Mouse (Mus musculus) lung, adult 18-20 months (tissue): ENCODE results near the gene Ccnjl.

ENCODE experiments used
- DNase-seq, 2 experiments: peaks; one replicate each; pipeline ENCODE4 v3.0.0; 2022; ENCODE audit warnings: mixed read lengths in 2 of 2

Gene Ccnjl

DNA sequence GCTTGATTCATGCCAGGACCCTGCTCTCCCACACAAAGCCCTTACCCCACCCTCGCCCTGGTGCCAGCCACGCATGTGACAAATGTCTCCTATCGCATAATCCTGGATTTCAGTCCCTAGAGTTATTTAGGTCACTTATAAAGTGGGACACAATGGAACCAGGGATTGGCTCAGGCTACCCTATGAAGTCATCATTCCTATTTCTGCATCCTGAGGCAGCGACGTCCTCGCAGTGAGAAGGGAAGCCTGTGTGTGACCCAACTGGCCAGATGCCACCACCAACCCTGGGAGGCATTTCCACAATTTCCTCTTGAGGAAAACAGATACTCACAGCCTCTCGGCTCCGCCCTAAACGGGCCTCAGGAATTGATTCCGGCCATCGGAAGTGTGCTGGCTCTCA is 41.0 kb downstream of the Ccnjl start:
- DNase-seq = peak; percentile 90 to 92

DNA sequence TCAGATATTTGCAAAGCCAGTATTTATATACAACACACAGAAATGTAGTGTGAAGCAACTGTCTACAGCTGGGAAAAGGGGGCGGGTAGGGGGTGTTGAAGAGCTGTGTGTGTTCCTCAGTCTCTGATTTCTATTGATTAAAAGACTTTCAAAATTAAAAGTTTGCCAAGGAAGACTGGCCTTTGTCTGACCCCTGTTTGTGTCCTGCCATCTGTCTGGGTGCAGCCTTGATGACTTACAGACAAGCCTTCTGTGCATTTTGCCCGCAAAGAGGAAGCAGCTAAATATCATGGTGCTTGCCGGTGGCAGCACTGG is 46.4 kb downstream of the Ccnjl start:
- DNase-seq = no peak

DNA sequence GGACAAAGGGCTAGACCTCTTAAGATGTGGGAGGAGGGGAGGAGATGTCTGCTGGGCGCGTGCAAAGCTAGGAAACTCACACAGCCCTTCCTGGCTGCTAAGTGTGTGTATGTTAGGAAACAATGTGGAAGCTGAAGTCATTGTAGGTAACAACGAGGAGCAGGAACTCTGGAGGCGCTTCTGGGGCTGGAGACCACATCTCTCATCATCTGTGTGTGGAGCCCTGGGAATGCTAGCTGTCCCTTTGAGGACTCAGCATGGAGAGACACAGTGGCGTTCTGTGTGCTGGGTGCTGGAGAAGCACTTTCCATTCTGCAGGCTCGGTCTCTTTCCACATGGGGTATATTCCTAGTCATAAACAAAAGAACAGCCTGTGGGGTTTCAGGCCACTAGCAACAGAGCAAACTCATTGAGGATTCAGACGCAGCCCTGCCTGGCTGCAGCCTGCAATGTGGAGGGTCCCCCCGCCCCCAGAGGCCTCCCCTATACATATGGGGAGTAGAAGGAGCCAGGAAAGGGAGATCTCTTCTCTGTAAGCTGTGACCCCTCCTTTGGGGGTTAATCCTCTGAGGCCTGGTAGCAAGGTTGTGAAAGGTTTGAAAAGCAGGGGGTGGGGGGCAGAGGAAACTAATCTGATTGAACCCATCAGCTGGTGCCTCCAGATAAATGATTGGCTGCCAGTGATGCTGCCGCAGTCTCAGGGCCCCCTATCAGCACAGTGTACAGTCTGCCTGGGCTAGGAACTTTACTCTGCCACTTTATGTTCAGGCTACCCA is 47.0 kb downstream of the Ccnjl start:
- peak in 1 of 2 experiments; percentile 36 for DNase-seq

DNA sequence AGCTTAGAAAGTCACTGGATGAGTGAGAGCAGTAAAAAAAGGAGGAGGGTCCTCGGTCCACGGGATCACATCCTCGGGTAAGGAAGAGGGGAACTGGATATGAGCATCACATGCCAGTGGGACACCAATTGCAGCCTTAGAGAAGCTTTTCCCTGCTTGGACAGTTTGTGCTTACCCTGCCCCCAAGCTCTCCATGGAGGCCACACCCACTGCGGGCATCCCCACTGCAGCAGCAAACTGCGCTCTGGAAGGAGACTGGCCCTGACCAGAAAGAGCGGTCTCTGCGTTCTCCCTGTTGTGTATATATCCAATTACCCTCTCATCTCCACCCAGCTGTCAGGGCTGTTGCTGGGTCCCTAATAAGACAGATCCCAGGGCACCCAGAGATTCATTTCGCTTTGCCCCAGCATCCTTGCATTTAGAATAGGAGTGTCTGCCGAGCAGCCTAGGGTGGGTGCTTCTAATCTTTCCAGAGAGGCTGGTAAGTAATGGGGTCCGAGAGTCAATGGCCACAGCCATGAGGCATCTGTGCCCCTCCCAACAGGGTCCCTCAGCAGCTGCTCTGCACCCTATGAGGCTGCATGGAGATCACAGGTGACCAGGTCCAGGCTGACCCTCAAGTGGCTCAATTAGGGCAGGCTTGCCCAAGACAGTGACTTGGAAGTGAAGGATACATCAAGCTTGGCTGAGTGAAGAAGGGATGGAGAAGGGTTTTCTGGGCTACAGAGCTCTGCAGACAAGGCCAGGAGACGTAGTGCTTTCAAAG is 49.3 kb downstream of the Ccnjl start:
- no peak for DNase-seq

DNA sequence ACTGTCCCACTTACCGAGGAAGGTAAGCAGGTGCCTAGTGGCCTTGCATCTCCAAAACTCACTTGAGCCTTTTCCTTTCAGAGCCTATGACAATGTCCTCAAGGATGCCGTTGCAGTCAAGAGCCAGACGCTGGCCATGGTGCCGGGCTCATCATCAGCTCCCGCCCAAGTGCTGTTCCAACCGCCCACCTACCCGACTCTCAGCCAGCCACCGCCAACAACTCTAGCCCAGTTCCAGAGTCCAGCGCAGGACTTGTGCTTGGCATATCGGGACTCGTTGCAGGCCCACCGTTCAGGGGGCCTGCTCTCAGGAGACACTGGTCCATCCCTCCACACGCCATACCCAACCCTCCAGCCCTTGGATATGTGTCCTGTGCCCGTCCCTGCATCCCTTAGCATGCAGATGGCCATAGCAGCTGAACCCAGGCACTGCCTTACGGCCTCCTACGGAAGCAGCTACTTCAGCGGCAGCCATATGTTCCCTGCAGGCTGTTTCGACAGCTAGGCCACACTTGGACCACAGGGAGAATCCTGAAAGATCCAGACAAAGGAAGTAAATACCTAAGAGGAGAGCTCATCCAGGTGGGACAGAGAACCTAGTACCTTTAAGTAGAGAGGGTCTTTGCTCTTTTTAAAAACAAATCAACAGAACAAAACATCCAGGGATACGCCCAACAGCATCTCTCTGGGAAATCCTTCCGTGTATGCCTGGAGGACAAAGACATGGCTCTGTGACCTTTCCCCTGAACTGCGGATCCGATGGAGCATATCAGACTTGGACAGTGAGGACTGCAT is 56.8 kb downstream of the Ccnjl start:
- no peak for DNase-seq

DNA sequence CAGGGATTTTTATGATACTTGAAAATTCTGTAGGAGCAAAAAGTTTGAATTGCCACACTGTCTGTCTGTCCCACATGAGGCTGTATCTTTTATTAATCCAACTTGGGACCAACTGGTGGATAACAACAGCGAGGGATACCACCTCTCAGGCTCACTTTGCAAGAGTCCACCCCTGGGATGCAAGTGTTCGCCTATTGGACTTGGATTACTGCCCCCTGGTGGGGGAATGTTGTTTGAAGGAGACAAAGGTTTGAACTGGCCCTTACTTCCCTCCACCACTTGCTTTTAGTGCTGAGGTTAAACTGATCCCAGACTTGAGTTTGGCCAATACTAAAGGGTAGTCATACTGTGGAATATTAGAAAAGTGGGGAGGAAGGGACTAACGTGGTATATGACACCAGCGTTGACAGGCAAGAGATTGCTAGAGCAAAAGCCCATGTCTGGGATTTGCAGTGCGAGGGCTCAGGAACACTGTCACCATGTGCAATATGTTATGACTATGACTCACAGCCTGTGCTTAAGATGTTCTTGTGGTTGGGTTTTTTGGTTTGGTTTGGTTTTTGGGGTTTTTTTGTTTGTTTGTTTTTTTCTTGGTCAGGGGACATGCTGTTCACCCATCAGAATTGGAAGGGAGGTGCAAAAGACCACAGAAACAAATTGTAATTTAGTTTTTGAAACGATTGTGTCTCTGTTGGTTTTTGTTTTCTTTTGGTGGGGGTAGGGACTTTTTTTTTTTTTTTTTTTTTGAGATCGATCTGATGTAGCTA is 57.9 kb downstream of the Ccnjl start, which contains the start of gene 4933415A04Rik:
TSS of gene 4933415A04Rik (plus strand) at position 717 of the 767 bp plus-strand sequence.
- peak; percentile 52 to 70 for DNase-seq

DNA sequence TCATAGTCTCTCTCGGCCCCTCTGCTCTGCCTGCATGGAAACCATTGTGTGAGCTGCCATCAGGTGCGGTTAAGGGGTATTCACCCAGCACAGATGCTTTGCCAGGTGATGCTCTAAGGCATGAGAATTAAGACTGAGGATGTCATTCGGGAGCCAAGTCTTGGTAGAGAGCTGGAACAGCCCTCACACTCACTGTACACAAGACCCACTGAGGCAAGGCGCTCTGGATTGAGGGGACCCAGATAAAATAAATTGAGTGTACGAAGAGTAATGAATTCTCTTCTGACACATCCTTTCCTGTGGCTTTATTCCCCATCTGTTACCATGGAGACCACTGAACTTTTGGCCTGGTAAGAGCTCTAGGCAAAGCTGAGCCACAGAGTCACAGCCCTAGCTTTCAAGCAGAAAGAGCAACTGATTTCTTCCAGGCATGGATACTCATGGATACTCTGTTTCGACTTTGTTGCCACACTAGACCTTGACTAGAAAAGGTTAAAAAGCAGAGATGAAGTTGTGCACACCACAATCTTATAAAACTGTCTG is 61.0 kb downstream of the Ccnjl start:
- no peak for DNase-seq

DNA sequence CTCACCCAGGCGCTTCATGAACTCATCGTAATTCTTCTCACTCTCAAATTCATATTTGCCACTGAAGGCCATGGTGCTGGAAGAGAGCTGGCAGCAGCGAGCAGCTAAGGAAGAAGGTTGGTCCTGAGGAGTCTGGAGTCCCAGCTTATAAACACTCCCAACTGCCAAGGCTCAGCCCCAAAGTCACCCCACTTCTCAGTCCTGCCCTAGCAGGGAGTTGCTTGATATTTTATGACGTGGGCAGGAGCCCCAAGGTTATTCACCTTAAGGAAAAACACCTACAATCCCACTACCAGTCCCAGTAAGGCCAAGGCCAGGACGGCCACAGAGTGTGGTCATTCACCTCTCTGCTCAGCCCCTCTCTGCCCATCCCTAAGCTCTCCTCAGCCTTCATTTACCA is 72.9 kb downstream of the Ccnjl start, which contains the start of gene Fabp6:
TSS of gene Fabp6 (minus strand) at position 101 of the 400 bp plus-strand sequence.
- no peak for DNase-seq

DNA sequence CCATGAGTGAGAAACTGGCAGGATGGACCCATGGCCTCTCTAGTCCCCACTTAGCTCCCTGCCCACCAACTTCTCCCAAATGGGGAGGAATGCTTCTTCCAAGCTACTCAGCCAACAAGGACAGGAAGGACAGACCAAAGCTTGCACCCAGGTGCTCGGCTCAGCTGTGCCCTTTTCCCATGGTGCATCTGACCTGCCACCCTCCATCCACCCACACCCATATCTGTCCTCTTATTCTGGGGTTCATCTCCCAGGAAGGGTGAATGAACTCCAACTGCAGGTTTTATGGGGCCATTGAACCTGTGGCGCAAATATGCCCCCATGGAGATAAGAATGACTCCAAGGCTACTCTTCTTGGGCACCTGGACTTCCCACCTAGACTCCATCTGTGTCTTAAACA is 75.6 kb downstream of the Ccnjl start:
- DNase-seq = no peak

DNA sequence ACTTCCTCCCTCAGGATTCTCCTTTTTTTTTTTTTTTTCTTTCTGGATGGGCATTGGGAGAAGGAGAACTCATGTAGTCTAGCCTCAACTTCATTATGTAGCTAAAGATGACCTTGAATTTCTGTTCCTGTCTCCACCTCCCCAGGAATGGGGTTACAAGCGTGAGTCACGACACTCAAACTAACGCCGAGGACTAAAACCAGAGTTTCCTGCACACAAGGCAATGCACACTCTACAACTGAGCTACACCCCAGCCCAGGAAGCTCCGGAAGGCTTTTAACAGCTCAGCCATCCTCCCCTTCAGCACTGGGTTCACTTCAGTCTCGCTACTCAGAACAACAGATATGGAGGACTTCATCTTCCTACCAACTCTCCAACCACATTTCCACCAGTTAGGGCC is 76.3 kb downstream of the Ccnjl start:
- no peak for DNase-seq

DNA sequence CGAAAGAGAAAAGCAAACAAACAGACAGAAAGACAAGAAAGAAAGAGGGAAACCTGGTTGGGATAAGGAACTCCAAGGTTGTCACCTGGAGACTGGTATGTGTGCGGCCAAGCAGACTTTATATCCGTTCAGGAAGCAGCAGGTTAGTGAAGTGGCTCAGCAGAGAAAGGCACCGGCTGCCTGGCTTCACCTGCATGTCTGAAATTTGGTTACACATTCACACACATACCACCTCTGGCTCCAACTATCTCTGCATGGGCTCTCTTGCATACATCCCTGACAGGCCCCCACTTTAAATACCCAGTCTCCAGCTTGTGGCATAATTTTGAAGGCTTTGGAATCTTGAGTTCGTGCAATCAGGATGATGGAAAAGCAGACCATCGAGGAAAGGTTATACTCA is 77.3 kb downstream of the Ccnjl start:
- no peak for DNase-seq

DNA sequence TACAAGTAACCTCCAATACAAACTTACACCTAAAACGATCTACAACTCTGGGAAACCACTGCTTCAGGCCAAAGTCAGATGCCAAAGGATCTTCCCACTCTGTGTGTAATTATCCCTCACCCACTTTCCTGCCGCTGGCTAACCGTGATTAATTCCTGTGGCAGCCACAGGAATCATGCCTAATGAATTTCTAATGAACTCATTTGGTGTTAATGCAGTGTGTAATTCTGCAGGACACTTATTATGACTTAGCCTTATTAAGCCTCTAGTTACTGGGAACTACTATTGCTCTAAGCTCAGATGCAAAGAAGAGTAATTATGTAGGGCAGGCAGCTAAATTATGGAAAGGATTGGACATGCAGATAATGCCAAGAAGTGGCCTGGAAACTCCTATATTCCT is 79.9 kb downstream of the Ccnjl start:
- no peak for DNase-seq

DNA sequence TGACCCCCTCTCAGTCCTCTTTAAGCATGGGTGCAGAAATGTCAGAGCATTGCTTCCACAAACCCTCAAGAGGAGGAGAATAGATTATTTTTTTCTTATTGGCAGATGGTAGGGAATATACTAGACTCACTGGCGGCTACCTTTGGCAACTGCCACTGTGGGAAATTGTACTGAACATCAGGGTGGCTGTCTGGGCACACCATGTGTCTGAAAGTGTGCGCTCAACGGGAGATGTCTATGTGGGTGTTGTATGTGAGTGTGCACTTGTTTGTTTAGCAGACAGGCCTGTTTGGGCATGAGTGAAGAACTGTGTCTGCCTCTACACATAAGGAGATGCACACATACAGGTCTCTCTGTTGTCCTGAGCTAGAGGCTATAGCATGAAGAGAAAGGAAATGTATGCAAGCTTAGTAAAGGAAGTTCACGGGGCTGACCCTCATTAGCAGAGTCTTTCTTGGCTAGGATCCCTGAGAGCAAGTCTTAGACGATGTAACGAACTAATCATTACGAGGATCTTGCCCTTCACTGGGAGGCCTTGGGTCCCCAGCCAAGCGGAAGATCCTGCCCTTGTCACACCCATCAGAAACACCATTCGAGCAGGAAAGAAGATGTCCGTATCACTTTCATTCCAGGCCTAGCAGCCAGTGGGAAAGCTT is 81.5 kb downstream of the Ccnjl start:
- DNase-seq = no peak

DNA sequence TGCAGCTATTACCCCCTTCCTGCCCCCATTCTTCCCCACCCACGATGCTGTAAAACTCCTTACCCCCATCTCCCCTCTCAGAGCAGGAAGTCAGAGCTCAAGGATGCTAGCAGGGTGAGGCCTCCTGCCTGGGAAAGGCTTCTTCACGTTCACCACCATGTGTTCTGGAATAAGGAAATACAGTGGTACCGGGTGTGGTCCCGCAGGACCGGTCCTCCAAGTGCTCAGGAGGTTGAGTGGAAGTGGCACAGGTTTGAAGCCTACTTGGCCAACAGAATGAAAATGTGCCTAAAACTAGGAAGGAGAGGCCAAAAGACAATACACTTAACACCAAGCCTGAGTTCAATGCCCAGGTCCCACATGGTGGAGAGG is 82.1 kb downstream of the Ccnjl start:
- DNase-seq = peak; percentile 32 to 34

DNA sequence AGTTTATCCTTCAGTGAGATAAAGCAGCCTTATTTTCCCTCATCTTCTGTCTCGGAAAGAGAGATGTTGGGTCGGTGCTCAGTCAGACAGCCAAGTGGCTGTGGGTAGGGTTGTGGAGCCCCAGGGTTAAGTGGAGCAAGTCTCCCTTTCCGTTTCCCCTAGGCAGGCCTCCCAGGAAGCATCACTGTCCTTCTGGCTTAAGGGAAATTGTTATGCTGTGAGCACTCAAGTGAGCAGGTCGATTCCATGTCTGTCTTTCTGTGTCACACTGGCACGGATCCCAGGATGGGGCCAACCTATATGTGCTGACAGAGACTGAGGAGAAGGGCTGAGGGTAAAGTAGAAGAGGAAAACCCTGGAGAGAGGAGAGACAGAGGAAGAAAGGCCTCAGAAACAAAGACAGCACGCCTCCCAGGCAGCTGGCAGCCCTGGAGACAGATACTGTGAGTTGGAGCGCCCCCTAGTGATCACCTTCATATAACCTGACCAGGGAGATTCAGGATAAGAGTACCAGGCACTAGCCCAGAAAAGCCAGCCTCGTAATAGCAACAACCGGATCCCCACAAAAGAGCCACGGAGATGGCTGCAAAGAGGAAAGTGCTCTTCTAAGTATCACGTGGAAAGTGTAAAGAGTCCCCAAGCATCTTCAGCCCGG is 84.4 kb downstream of the Ccnjl start:
- DNase-seq = peak; percentile 50 to 64

DNA sequence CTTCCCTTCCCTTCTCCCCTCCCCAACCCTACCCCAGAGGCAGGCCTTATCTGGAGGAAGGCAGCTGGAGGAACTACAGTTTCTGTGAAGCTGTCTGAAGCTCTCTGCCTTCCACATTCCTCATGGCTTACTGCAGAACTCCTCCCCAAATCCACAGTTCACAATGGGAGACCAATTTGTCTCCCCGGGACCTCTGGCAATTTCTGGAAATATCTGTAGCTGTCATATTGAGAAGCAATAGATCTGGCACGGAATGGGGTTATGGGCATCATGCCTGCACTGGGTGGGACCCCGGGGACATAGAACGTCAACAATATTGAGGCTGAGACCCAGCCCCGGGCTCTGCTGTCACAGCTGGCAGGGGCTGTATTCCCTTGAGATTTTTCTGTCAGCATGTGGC is 89.3 kb downstream of the Ccnjl start:
- no peak for DNase-seq

DNA sequence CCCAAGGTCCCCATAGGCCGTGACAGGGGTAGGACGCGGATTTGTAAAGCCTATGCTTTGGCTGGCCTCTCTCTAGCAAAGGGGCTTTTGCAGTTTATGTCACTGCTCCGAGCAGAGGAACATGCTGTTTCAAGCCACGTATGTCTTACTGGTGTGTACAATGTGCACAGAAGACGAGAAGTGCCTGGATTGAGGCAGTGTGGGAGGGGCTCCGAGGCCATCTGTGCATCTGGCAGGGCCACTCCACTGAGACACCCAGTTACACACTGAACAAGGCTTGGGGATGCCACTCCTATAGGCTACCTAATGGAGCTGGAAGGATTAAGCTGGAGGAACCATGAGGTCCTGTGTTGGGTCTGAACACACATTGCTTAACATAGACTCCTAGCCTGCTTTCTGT is 89.8 kb downstream of the Ccnjl start:
- DNase-seq = no peak

DNA sequence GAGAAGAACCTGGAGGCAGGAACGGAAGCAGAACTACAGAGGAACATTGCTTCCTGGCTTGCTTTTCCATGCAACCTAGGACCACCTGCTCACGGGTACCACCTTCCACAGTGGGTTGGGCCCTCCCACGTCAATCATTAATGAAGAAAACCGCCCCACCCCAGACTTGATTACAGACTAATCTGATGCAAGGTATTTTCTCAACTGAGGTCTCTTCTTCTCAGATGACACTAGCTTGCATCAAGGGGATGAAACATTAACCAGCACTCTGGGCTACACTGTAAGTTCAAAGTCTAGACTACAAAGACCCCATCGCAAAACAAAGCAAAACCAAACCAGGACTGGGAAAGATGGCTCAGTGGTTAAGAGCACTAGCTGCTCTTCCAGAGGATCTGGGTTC is 93.2 kb downstream of the Ccnjl start:
- no peak for DNase-seq

DNA sequence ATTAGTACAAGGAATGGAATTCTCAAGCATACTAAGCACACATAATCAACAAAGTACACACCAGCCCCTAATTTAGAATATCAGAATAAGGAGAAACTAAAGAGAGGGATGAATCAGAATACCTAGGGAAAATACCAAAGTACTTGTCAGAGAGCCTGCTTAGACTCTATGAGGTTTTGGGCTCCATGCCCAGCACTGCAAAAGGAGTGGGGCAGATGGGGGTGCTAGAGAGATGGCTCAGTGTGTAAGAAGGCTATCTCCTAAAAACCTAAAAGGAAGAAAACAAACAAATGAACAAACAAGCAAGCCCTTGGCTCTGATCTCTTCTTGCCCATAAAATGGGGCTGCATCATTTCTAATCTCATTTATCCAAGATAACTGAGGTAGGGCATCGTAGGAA is 95.8 kb downstream of the Ccnjl start:
- no peak for DNase-seq

DNA sequence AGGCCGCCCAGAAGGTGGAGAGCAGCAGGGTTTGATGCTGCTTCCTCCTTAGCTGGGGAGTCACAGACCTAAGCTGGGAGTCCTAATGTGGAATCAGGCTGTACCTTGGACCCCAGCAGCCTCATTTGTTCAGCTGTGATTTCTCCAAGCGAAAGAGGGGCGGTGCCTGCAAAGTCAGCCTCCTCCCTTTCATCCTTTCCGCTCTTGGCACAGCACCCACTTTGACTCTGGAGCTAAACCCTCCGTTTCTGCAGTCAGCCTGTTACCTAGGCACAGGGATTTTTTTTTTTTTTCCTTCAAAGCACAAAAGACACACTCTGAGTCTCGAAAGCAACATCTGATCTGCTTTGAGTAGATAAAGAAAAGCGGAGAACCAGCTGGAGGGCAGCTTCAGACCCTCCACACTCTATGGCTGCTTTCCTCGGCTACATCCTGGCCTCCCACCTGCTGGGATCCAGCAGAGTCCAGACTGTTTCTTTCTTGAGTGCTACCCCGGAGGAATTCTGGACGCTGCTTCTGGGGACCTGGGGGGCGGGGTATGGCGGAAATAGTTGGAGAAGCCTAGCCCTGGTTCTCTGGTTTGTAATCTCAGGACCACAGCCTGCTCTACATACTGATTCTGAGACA is 97.8 kb downstream of the Ccnjl start:
- DNase-seq = peak; percentile 32 to 58
